Mouse (Mus musculus) left cerebral cortex, adult 2 months (tissue): Measurements from ENCODE around the gene Tpm1. TPM values are rescaled to one million over a fixed set of nuclear protein-coding genes. Genes with fewer than 3 reads are reported as not detected.

Experiments used
- DNase-seq, 2 experiments: peaks; one replicate each; pipeline ENCODE4 v3.0.0; 2021 to 2022; ENCODE audit warnings: low spot score in 2 of 2, mixed read lengths in 1 of 2; ENCODE audit errors: extremely low spot score in 1 of 2
- H3K27ac ChIP-seq: fragments of 200-600 bp; 2 replicates; pipeline ENCODE4 v1.8.1; 2022
- H3K4me3 ChIP-seq: fragments of 200-600 bp; 2 replicates; pipeline ENCODE4 v1.8.1; 2022
- CTCF ChIP-seq: fragments of 200-600 bp; IDR thresholded peaks from 2 replicates; pipeline ENCODE4 v1.8.1; 2022; ENCODE audit warnings: antibody characterized with exemption, mild to moderate bottlenecking, moderate library complexity
- intact Hi-C: fragments of 180-260 bp; cut with DNase I; formaldehyde crosslinking; loops from one replicate; pipeline ENCODE4 v1.15.1; 2025
- long read RNA-seq, 2 experiments: library from polyadenylated mRNA; stranded (forward); transcript quantifications; one replicate each; pipeline ENCODE4 v2.0.0; 2021; ENCODE audit warnings: borderline mapping rate in 2 of 2
- total RNA-seq, 2 experiments: library from RNA; stranded (reverse); gene quantifications; 2 replicates each; pipeline ENCODE4 v1.2.3; 2021

Tpm1 gene
- total RNA-seq = 100 to 1,000 TPM; 223 to 236 TPM
- long read RNA-seq, experiment 1, transcript Tpm1-216 (9 exons, 1,898 nt) = minor isoform, 5 of 154 reads
- long read RNA-seq, experiment 1, transcript Tpm1-209 (8 exons, 2,890 nt) = major isoform, 93 of 154 reads
- long read RNA-seq, experiment 1, transcript Tpm1-210 (9 exons, 1,054 nt) = minor isoform, 26 of 154 reads
- long read RNA-seq, experiment 1, partial matches to known transcripts = 3 of 154 reads
- long read RNA-seq, experiment 1, other reads (novel, unspliced or antisense) = 13 of 154 reads
- long read RNA-seq, experiment 2, transcript Tpm1-210 (9 exons, 1,054 nt) = minor isoform, 13 of 112 reads
- long read RNA-seq, experiment 2, transcript Tpm1-206 (8 exons, 998 nt) = minor isoform, 5 of 112 reads
- long read RNA-seq, experiment 2, transcript Tpm1-209 (8 exons, 2,890 nt) = major isoform, 60 of 112 reads
- long read RNA-seq, experiment 2, partial matches to known transcripts = 6 of 112 reads
- long read RNA-seq, experiment 2, other reads (novel, unspliced or antisense) = 20 of 112 reads

- no peak; the same call in none of the 2 replicates for TF ChIP-seq CTCF
- H3K27ac ChIP-seq = peak within 1 kb of the TSS; percentile 70
Observed at GRCm38 (mm10) chr9:67049086-67049824, at the start of gene Tpm1. Gene Tpm1 (minus strand): TSS chr9:67049406.

GRCm38 (mm10) chr9:67094371-67094770, 45.2 kb upstream of the Tpm1 start:
- Histone ChIP-seq H3K27ac (no peak overlapping the region), H3K4me3 (no peak overlapping the region)
- no peak for DNase-seq
- TF ChIP-seq CTCF = no peak; the same call in 1 of the 2 replicates
- intact Hi-C loops = loop anchor here (10.0 kb wide), 1 partner anchor 530 kb away; no protein-coding TSS in a partner anchor

More at GRCm38 (mm10) chr9:67049086-67049824, at the start of gene Tpm1:
- H3K4me3 ChIP-seq = peak within 1 kb of the TSS; percentile 52
- DNase-seq = peak; percentile 61 to 70
- intact Hi-C loops = loop anchor here (5.0 to 10.0 kb wide), 4 partner anchors 88 to 583 kb away; partner anchors contain the start of gene Rps27l

- H3K4me3 ChIP-seq = no peak overlapping the region
- intact Hi-C loops = loop anchor here (10.0 kb wide), 1 partner anchor 533 kb away; no protein-coding TSS in a partner anchor
- no peak for DNase-seq
- no peak for TF ChIP-seq CTCF
- H3K27ac ChIP-seq = no peak overlapping the region
Observed at GRCm38 (mm10) chr9:67092210-67092609, 43.0 kb upstream of the Tpm1 start.

- TF ChIP-seq CTCF = no peak
- DNase-seq = no peak
- H3K27ac ChIP-seq = no peak overlapping the region
- H3K4me3 ChIP-seq = no peak overlapping the region
- intact Hi-C loops = loop anchor here (10.0 kb wide), 1 partner anchor 533 kb away; no protein-coding TSS in a partner anchor
Observed at GRCm38 (mm10) chr9:67091598-67091997, 42.4 kb upstream of the Tpm1 start.

GRCm38 (mm10) chr9:67091151-67091550, 41.9 kb upstream of the Tpm1 start:
- intact Hi-C loops = loop anchor here (10.0 kb wide), 1 partner anchor 534 kb away; no protein-coding TSS in a partner anchor
- Histone ChIP-seq H3K27ac (no peak overlapping the region), H3K4me3 (no peak overlapping the region)
- TF ChIP-seq CTCF = no peak
- DNase-seq = no peak

GRCm38 (mm10) chr9:67090633-67091045, 41.4 kb upstream of the Tpm1 start:
- Histone ChIP-seq H3K4me3 (no peak overlapping the region), H3K27ac (no peak overlapping the region)
- no peak for TF ChIP-seq CTCF
- no peak for DNase-seq
- intact Hi-C loops = loop anchor here (10.0 kb wide), 1 partner anchor 534 kb away; no protein-coding TSS in a partner anchor

- Histone ChIP-seq H3K4me3 (no peak overlapping the region), H3K27ac (no peak overlapping the region)
- no peak for TF ChIP-seq CTCF
- DNase-seq = no peak
- intact Hi-C loops = no loop called here
Observed at GRCm38 (mm10) chr9:67089167-67089566, 40.0 kb upstream of the Tpm1 start.

- intact Hi-C loops = no loop called here
- no peak for TF ChIP-seq CTCF
- no peak for DNase-seq
- Histone ChIP-seq H3K4me3 (no peak overlapping the region), H3K27ac (no peak overlapping the region)
Observed at GRCm38 (mm10) chr9:67083801-67084200, 34.6 kb upstream of the Tpm1 start.

- Histone ChIP-seq H3K27ac (no peak overlapping the region), H3K4me3 (no peak overlapping the region)
- intact Hi-C loops = no loop called here
- no peak for DNase-seq
- TF ChIP-seq CTCF = no peak
Observed at GRCm38 (mm10) chr9:67081688-67082087, 32.5 kb upstream of the Tpm1 start.

- intact Hi-C loops = no loop called here
- no peak for DNase-seq
- TF ChIP-seq CTCF = no peak
- no peak overlapping the region for H3K4me3 ChIP-seq
- no peak overlapping the region for H3K27ac ChIP-seq
Observed at GRCm38 (mm10) chr9:67077658-67078319, 28.6 kb upstream of the Tpm1 start.

- no peak for DNase-seq
- intact Hi-C loops = no loop called here
- TF ChIP-seq CTCF = no peak
- H3K27ac ChIP-seq = no peak overlapping the region
- H3K4me3 ChIP-seq = no peak overlapping the region
Observed at GRCm38 (mm10) chr9:67077266-67077657, 28.1 kb upstream of the Tpm1 start.
